Mouse (Mus musculus): ENCODE results near the gene Ddx23. TPM values are rescaled to one million over a fixed set of nuclear protein-coding genes. Genes with fewer than 3 reads are reported as not detected.

Ddx23 gene
- total and polyA plus RNA-seq, 3 experiments: 194 to 252 (median 213) TPM

DNA sequence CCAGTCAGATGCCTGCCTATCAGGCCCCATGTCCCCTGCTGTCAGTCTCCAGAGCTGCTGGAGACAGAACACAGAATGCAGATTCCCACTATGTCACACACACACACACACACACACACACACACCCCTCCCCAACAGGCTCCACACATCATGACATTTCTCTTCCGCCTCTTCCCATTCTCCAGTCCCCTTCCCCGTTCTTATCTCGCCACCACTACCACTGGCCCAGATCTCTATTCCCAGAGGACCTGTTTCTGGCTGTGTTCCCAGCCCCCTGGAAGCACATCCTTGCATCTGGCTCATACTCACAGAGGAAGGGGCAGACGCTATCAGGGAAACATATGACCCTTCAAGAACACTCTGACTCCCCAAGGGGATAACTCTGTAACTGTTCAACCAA is 55.1 kb downstream of the Ddx23 start:
- H3K27ac ChIP-seq (ENCODE audit: control insufficient read depth, low read depth, low read length): peak overlapping the region; percentile 91
- peak; percentile 60 for DNase-seq (ENCODE audit: low read depth, low spot score)

DNA sequence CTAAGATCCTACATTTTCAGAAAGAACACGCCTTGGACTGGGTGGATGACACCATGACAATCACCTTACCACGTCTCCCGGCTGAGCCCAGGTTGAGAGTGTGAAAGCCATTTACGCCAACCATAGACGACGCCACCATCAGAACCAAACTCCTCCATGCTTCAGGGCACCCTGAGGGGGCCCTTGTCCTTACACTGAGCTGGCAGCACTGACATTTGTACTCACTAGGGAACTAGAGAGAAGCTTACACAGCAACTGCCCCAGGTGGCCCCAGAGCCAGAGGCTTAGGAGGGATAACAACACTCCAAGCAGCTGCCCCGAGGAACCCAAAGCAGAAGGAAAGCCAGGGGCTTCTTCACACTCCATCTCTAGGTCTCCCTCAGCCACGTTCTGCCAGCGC is 56.0 kb downstream of the Ddx23 start:
- peaks cover 68% of the 10 kb centered on the region for H3K79me2 ChIP-seq (ENCODE audit: control insufficient read depth, insufficient read depth, low read length, poor library complexity)
- peak overlapping the region; percentile 85 for H3K9ac ChIP-seq (ENCODE audit: control insufficient read depth, low read depth, low read length, poor library complexity, severe bottlenecking)
- no peaks in the 10 kb centered on the region for H3K9me3 ChIP-seq (replicated peaks; ENCODE audit: insufficient read depth, low read length)
- H3K27ac ChIP-seq (ENCODE audit: control insufficient read depth, low read depth, low read length): peak overlapping the region; percentile 91
- no peaks in the 10 kb centered on the region for H3K27me3 ChIP-seq (ENCODE audit: control insufficient read depth in 1 of 2, insufficient read depth in 2 of 2, low read length in 2 of 2)
- peaks cover 2 to 53% of the 10 kb centered on the region in 2 experiments; a peak in 3 of 4 replicates for H3K36me3 ChIP-seq (ENCODE audit: control insufficient read depth in 1 of 2, insufficient read depth in 2 of 2, low read length in 2 of 2)
- peak overlapping the region; percentile 81 to 98 for H3K4me3 ChIP-seq (ENCODE audit: control insufficient read depth in 1 of 2, insufficient read depth in 1 of 2, low read depth in 2 of 2, low read length in 2 of 2)
- H3K4me1 ChIP-seq (ENCODE audit: control insufficient read depth in 1 of 2, insufficient read depth in 2 of 2, low read length in 2 of 2): peaks cover 30 to 70% of the 10 kb centered on the region in 2 experiments
- TF ChIP-seq ETS1 (IDR thresholded peaks at IDR 0.05; ENCODE audit: low read depth, low read length) (peak; percentile 27; the same call in 1 of the 2 replicates), GATA1 (IDR thresholded peaks at IDR 0.05; ENCODE audit: low read depth, low read length) (no peak), MAFK (IDR thresholded peaks at IDR 0.05; ENCODE audit: borderline replicate concordance, low read depth, low read length) (no peak), TCF12 (IDR thresholded peaks at IDR 0.05; ENCODE audit: low read depth, low read length) (no peak)
- DNase-seq (ENCODE audit: low read depth, low spot score): peak; percentile 73

More for the DNA sequence above, 55.1 kb downstream of the Ddx23 start:
- Histone ChIP-seq H3K27me3 (ENCODE audit: control insufficient read depth in 1 of 2, insufficient read depth in 2 of 2, low read length in 2 of 2) (no peaks in the 10 kb centered on the region), H3K4me3 (ENCODE audit: control insufficient read depth in 1 of 2, insufficient read depth in 1 of 2, low read depth in 2 of 2, low read length in 2 of 2) (peak overlapping the region; percentile 81 to 98), H3K36me3 (ENCODE audit: control insufficient read depth in 1 of 2, insufficient read depth in 2 of 2, low read length in 2 of 2) (peaks cover 2 to 49% of the 10 kb centered on the region in 2 experiments; a peak in 3 of 4 replicates), H3K9me3 (replicated peaks; ENCODE audit: insufficient read depth, low read length) (no peaks in the 10 kb centered on the region), H3K9ac (ENCODE audit: control insufficient read depth, low read depth, low read length, poor library complexity, severe bottlenecking) (peak overlapping the region; percentile 85), H3K79me2 (ENCODE audit: control insufficient read depth, insufficient read depth, low read length, poor library complexity) (peaks cover 63% of the 10 kb centered on the region), H3K4me1 (ENCODE audit: control insufficient read depth in 1 of 2, insufficient read depth in 2 of 2, low read length in 2 of 2) (peaks cover 27 to 64% of the 10 kb centered on the region in 2 experiments)
- peak; percentile 62 for TF ChIP-seq ETS1 (IDR thresholded peaks at IDR 0.05; ENCODE audit: low read depth, low read length)
- TF ChIP-seq POLR2AphosphoS2 (IDR thresholded peaks at IDR 0.05; ENCODE audit: low read length): 0 out of 2 replicates have a peak, but pooled peaks have one; percentile 18
- peak; percentile 40; the same call in 1 of the 2 replicates for TF ChIP-seq RCOR1 (IDR thresholded peaks at IDR 0.05; ENCODE audit: low read depth, low read length)
- no peak for TF ChIP-seq MAFK (IDR thresholded peaks at IDR 0.05; ENCODE audit: borderline replicate concordance, low read depth, low read length)
- TF ChIP-seq SIN3A (IDR thresholded peaks at IDR 0.05; ENCODE audit: low read length): peak; percentile 54; the same call in 1 of the 2 replicates
- no peak for TF ChIP-seq CHD1 (IDR thresholded peaks at IDR 0.05; ENCODE audit: low read depth, low read length)
- no peak for TF ChIP-seq ZKSCAN1 (IDR thresholded peaks at IDR 0.05; ENCODE audit: low read depth, low read length)
- TF ChIP-seq NRF1 (IDR thresholded peaks at IDR 0.05; ENCODE audit: insufficient read depth, low read depth, low read length, poor library complexity, severe bottlenecking): no peak
- peak; percentile 13; the same call in 1 of the 2 replicates for TF ChIP-seq ZMIZ1 (IDR thresholded peaks at IDR 0.05; ENCODE audit: low read depth, low read length)
- TF ChIP-seq ELF1 (IDR thresholded peaks at IDR 0.05; ENCODE audit: low read depth, low read length): no peak
- no peak; the same call in 1 of the 2 replicates for TF ChIP-seq ZC3H11A (IDR thresholded peaks at IDR 0.05; ENCODE audit: low read depth, low read length)
- no peak for TF ChIP-seq JUND (IDR thresholded peaks at IDR 0.05; ENCODE audit: low read depth, low read length)
- TF ChIP-seq CHD2 (IDR thresholded peaks at IDR 0.05; ENCODE audit: low read length): no peak
- TF ChIP-seq TCF12 (IDR thresholded peaks at IDR 0.05; ENCODE audit: low read depth, low read length): peak; percentile 17; the same call in 1 of the 2 replicates
- no peak for TF ChIP-seq USF1 (IDR thresholded peaks at IDR 0.05; ENCODE audit: low read depth, low read length)
- TF ChIP-seq EP300 (IDR thresholded peaks at IDR 0.05; ENCODE audit: low read depth in 1 of 2, low read length in 2 of 2): peak in 1 of 2 experiments; percentile 31; a peak in 2 of 4 replicates
- peak; percentile 67; the same call in 1 of the 2 replicates for TF ChIP-seq POLR2AphosphoS5 (IDR thresholded peaks at IDR 0.05; ENCODE audit: borderline replicate concordance, low read depth, low read length)
- no peak for TF ChIP-seq GABPA (IDR thresholded peaks at IDR 0.05; ENCODE audit: low read depth, low read length)
- peak; percentile 36; the same call in 1 of the 2 replicates for TF ChIP-seq TAL1 (IDR thresholded peaks at IDR 0.05; ENCODE audit: low read length)
- TF ChIP-seq MAZ (IDR thresholded peaks at IDR 0.05; ENCODE audit: low read depth, low read length): peak; percentile 55; the same call in 1 of the 2 replicates
- 0 out of 2 replicates have a peak, but pooled peaks have one; percentile 11 for TF ChIP-seq MEF2A (IDR thresholded peaks at IDR 0.05; ENCODE audit: extremely low read depth, insufficient replicate concordance, low read depth, low read length, poor library complexity, severe bottlenecking)
- no peak for TF ChIP-seq GATA1 (IDR thresholded peaks at IDR 0.05; ENCODE audit: low read depth, low read length)
- TF ChIP-seq E2F4 (IDR thresholded peaks at IDR 0.05; ENCODE audit: borderline replicate concordance, low read depth, low read length): no peak
- no peak for TF ChIP-seq TBP (IDR thresholded peaks at IDR 0.05; ENCODE audit: low read depth, low read length)
- TF ChIP-seq SMC3 (IDR thresholded peaks at IDR 0.05; ENCODE audit: low read depth, low read length): no peak
- no peak for TF ChIP-seq UBTF (IDR thresholded peaks at IDR 0.05; ENCODE audit: borderline replicate concordance, insufficient read depth, low read depth, low read length)

Data from MEL (cell line).